Mouse (Mus musculus): ENCODE measurements around the gene Arl13b. TPM values are rescaled to one million over a fixed set of nuclear protein-coding genes. Genes with fewer than 3 reads are reported as not detected.

The Arl13b gene
- total and polyA plus RNA-seq, 3 experiments = 9.3 to 14.5 (median 10.9) TPM

DNA sequence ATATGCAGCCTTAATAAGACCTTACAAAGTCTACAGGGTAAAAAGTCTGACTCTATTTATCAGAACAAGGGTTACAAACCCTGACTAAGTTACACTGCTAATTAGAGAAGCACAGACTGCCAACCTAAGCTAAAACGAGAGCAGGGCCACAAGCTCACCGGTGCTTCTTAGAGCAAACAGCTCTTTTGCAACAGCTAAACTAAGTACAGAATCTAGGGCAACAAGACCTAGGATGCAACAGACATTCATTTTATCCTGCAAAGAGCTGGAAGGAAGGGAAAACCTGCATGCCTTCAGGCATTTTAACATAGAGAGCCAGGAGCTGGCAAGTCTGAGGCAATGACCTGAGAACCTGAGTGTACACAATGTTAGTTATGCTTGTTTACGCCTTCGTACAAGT, 93.8 kb downstream of the Arl13b start:
- peaks cover 3 to 38% of the 10 kb centered on the region in 2 experiments for H3K36me3 ChIP-seq (replicated peaks in 1 of 2; ENCODE audit: control insufficient read depth in 1 of 2, insufficient read depth in 1 of 2, low read length in 1 of 2)
- dilution Hi-C loops (cut with MboI; ENCODE audit: extremely low pct_ligation_motif_present, extremely low pct_unique_long_range_greater_than_20kb, low sequenced_read_pairs) = no loop called here

DNA sequence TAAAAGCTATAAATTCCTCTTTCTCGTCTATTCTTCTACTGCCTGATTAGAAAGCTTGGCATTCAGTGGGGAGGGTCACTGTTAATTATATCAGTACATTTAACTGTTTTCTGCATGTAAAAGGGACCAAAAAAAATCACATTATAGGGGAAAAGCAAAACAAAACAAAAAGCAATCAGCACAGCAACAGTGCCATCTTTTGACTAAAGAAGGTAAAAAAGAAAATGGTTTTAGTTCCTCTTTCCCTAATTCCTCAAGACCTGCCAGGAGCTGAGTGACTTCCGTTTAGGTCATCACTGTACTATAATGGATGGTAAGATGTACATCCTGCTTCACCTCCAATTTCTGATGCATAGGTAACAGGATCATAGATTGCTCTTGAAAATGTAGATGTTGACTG, 101.0 kb downstream of the Arl13b start:
- H3K36me3 ChIP-seq (replicated peaks in 1 of 2; ENCODE audit: control insufficient read depth in 1 of 2, insufficient read depth in 1 of 2, low read length in 1 of 2) = peaks cover 0 to 30% of the 10 kb centered on the region in 2 experiments
- H3K79me2 ChIP-seq (replicated peaks; ENCODE audit: control insufficient read depth, extremely low read depth, insufficient read depth, poor library complexity, severe bottlenecking) = no peaks in the 10 kb centered on the region
- H3K9me3 ChIP-seq (replicated peaks; ENCODE audit: low read length) = no peaks in the 10 kb centered on the region
- H3K27ac ChIP-seq (ENCODE audit: insufficient read depth, low read depth) = no peak overlapping the region
- no peak overlapping the region for H3K4me3 ChIP-seq (replicated peaks in 1 of 3; ENCODE audit: low read depth in 2 of 3, low read length in 2 of 3, poor library complexity in 1 of 3)
- no peaks in the 10 kb centered on the region for H3K27me3 ChIP-seq (replicated peaks)
- dilution Hi-C loops (cut with MboI; ENCODE audit: extremely low pct_ligation_motif_present, extremely low pct_unique_long_range_greater_than_20kb, low sequenced_read_pairs) (no loop called here), in situ Hi-C loops (cut with MboI; ENCODE audit: low pct_ligation_motif_present, low pct_unique_long_range_greater_than_20kb, low sequenced_read_pairs) (no loop called here)
- DNase-seq (ENCODE audit: extremely low read depth) = peak; percentile 53
- peaks cover 0 to 15% of the 10 kb centered on the region in 2 experiments; a peak in 2 of 4 replicates for H3K4me1 ChIP-seq (ENCODE audit: control insufficient read depth in 1 of 2, insufficient read depth in 2 of 2)
- no peak overlapping the region for H3K4me2 ChIP-seq (ENCODE audit: insufficient read depth, low read depth, poor library complexity, severe bottlenecking)
- H3K9ac ChIP-seq (ENCODE audit: insufficient read depth, low read depth) = no peak overlapping the region
- no peak for TF ChIP-seq USF1 (IDR thresholded peaks at IDR 0.05; ENCODE audit: low read depth, low read length)
- peak; percentile 41 for TF ChIP-seq SMC3 (IDR thresholded peaks at IDR 0.05; ENCODE audit: low read depth, low read length)
- peak in 1 of 2 experiments; percentile 69; a peak in 2 of 4 replicates for TF ChIP-seq CTCF (conservative IDR thresholded peaks at IDR 0.05 in 1 of 2, IDR thresholded peaks at IDR 0.05 in 1 of 2; ENCODE audit: low read depth in 2 of 2, low read length in 2 of 2)
- no peak for TF ChIP-seq NELFE (IDR thresholded peaks at IDR 0.05; ENCODE audit: low read depth, low read length)
- TF ChIP-seq ZC3H11A (IDR thresholded peaks at IDR 0.05; ENCODE audit: low read depth, low read length) = no peak
- TF ChIP-seq CHD1 (IDR thresholded peaks at IDR 0.05; ENCODE audit: low read depth, low read length) = no peak
- peak; percentile 69; the same call in 1 of the 2 replicates for TF ChIP-seq IRF4 (IDR thresholded peaks at IDR 0.05; ENCODE audit: low read depth, low read length)
- TF ChIP-seq MAX (IDR thresholded peaks at IDR 0.05; ENCODE audit: low read length) = no peak
- TF ChIP-seq EP300 (IDR thresholded peaks at IDR 0.05; ENCODE audit: low read length) = peak; percentile 61
- TF ChIP-seq UBTF (IDR thresholded peaks at IDR 0.05; ENCODE audit: low read depth, low read length) = no peak
- TF ChIP-seq RAD21 (IDR thresholded peaks at IDR 0.05; ENCODE audit: low read depth, low read length) = peak; percentile 77
- no peak for TF ChIP-seq CHD2 (IDR thresholded peaks at IDR 0.05; ENCODE audit: low read length)
- TF ChIP-seq ETS1 (conservative IDR thresholded peaks at IDR 0.05; ENCODE audit: low read depth, low read length) = no peak; the same call in 1 of the 2 replicates
- no peak for TF ChIP-seq POLR2A (IDR thresholded peaks at IDR 0.05; ENCODE audit: low read depth, low read length)
- TF ChIP-seq PAX5 (IDR thresholded peaks at IDR 0.05; ENCODE audit: low read length) = no peak
- no peak for TF ChIP-seq NRF1 (IDR thresholded peaks at IDR 0.05; ENCODE audit: low read depth, low read length)
- no peak for TF ChIP-seq JUN (IDR thresholded peaks at IDR 0.05; ENCODE audit: insufficient read depth, low read depth, low read length)
- TF ChIP-seq RCOR1 (conservative IDR thresholded peaks at IDR 0.05; ENCODE audit: low read depth, low read length) = no peak
- TF ChIP-seq KAT2A (IDR thresholded peaks at IDR 0.05; ENCODE audit: insufficient replicate concordance, low read length) = no peak
- TF ChIP-seq ZNF384 (IDR thresholded peaks at IDR 0.05; ENCODE audit: low read depth, low read length) = peak; percentile 77
- TF ChIP-seq TCF12 (IDR thresholded peaks at IDR 0.05; ENCODE audit: low read depth, low read length) = no peak
- no peak for TF ChIP-seq MYC (IDR thresholded peaks at IDR 0.05; ENCODE audit: low read depth, low read length)
- no peak for TF ChIP-seq ZKSCAN1 (IDR thresholded peaks at IDR 0.05; ENCODE audit: borderline replicate concordance, low read depth, low read length)
- TF ChIP-seq MXI1 (IDR thresholded peaks at IDR 0.05; ENCODE audit: low read depth, low read length) = no peak
- TF ChIP-seq MEF2A (IDR thresholded peaks at IDR 0.05; ENCODE audit: borderline replicate concordance, low read depth, low read length) = peak; percentile 25; the same call in 1 of the 2 replicates
- no peak for TF ChIP-seq ZMIZ1 (IDR thresholded peaks at IDR 0.05; ENCODE audit: low read depth, low read length)
- no peak for TF ChIP-seq SIN3A (IDR thresholded peaks at IDR 0.05; ENCODE audit: low read length)
- TF ChIP-seq POLR2AphosphoS2 (IDR thresholded peaks at IDR 0.05; ENCODE audit: low read depth, low read length) = no peak
- TF ChIP-seq E2F4 (IDR thresholded peaks at IDR 0.05; ENCODE audit: insufficient replicate concordance, low read depth, low read length) = no peak
- TF ChIP-seq TBP (conservative IDR thresholded peaks at IDR 0.05; ENCODE audit: low read depth, low read length) = no peak
- peak; percentile 59 for TF ChIP-seq ELF1 (IDR thresholded peaks at IDR 0.05; ENCODE audit: low read depth, low read length)
- TF ChIP-seq MAZ (IDR thresholded peaks at IDR 0.05; ENCODE audit: low read depth, low read length) = no peak
- TF ChIP-seq GABPA (IDR thresholded peaks at IDR 0.05; ENCODE audit: insufficient replicate concordance, low read depth, low read length) = no peak

More for the DNA sequence above, 93.8 kb downstream of the Arl13b start:
- no peak overlapping the region for H3K4me2 ChIP-seq (ENCODE audit: insufficient read depth, low read depth, poor library complexity, severe bottlenecking)
- H3K27ac ChIP-seq (ENCODE audit: insufficient read depth, low read depth) = no peak overlapping the region
- no peaks in the 10 kb centered on the region for H3K27me3 ChIP-seq (replicated peaks)
- H3K4me3 ChIP-seq (replicated peaks in 1 of 3; ENCODE audit: low read depth in 2 of 3, low read length in 2 of 3, poor library complexity in 1 of 3) = no peak overlapping the region
- no peak overlapping the region for H3K9ac ChIP-seq (ENCODE audit: insufficient read depth, low read depth)
- in situ Hi-C loops (cut with MboI; ENCODE audit: low pct_ligation_motif_present, low pct_unique_long_range_greater_than_20kb, low sequenced_read_pairs) = loop anchor here (25.0 kb wide), 1 partner anchor 241 kb away; no protein-coding TSS in a partner anchor
- no peaks in the 10 kb centered on the region for H3K79me2 ChIP-seq (replicated peaks; ENCODE audit: control insufficient read depth, extremely low read depth, insufficient read depth, poor library complexity, severe bottlenecking)
- H3K4me1 ChIP-seq (ENCODE audit: control insufficient read depth in 1 of 2, insufficient read depth in 2 of 2) = peaks cover 5 to 7% of the 10 kb centered on the region in 2 experiments; a peak in 2 of 4 replicates
- TF ChIP-seq NELFE (IDR thresholded peaks at IDR 0.05; ENCODE audit: low read depth, low read length) (no peak), JUN (IDR thresholded peaks at IDR 0.05; ENCODE audit: insufficient read depth, low read depth, low read length) (no peak), MYC (IDR thresholded peaks at IDR 0.05; ENCODE audit: low read depth, low read length) (no peak), CHD1 (IDR thresholded peaks at IDR 0.05; ENCODE audit: low read depth, low read length) (no peak)
- no peaks in the 10 kb centered on the region for H3K9me3 ChIP-seq (replicated peaks; ENCODE audit: low read length)
- DNase-seq (ENCODE audit: extremely low read depth) = no peak

Measured in CH12.LX (cell line).